Mouse (Mus musculus): Measurements from ENCODE around the gene Gm3233. TPM values are rescaled to one million over a fixed set of nuclear protein-coding genes. Genes with fewer than 3 reads are reported as not detected.

Gm3233 gene
- not detected in 2 replicates for polyA plus RNA-seq (2012; rRNA removed)

GRCm38 (mm10) chr10:77759582-77759981 is at the start of gene Gm3233:
Gene Gm3233, minus strand, starts transcription at chr10:77759682.

GRCm38 (mm10) chr10:77798921-77799508 is 39.5 kb upstream of the Gm3233 start, which contains the start of gene Gm19668:
Gene Gm19668, minus strand, starts transcription at chr10:77799133.

GRCm38 (mm10) chr10:77794976-77795375 is 35.5 kb upstream of the Gm3233 start, which contains the start of gene Gm9639:
Gene Gm9639, minus strand, starts transcription at chr10:77795076.

GRCm38 (mm10) chr10:77787876-77788275 is 28.4 kb upstream of the Gm3233 start, which contains the start of gene Gm7137:
Gene Gm7137, minus strand, starts transcription at chr10:77788200.

GRCm38 (mm10) chr10:77782442-77782841 is 23.0 kb upstream of the Gm3233 start, which contains the start of gene Gm3250:
Gene Gm3250, minus strand, starts transcription at chr10:77782542.

GRCm38 (mm10) chr10:77776844-77777243 is 17.4 kb upstream of the Gm3233 start, which contains the start of gene Gm7138:
Gene Gm7138, minus strand, starts transcription at chr10:77776944.

GRCm38 (mm10) chr10:77771225-77771624 is 11.7 kb upstream of the Gm3233 start, which contains the start of gene Gm3238:
Gene Gm3238, minus strand, starts transcription at chr10:77771325.

GRCm38 (mm10) chr10:77751254-77751653 is 8.2 kb downstream of the Gm3233 start, which contains the start of gene Gm9736:
Gene Gm9736, minus strand, starts transcription at chr10:77751354.

GRCm38 (mm10) chr10:77741924-77742688 is 17.4 kb downstream of the Gm3233 start, which contains the start of gene Gm18596:
Gene Gm18596, minus strand, starts transcription at chr10:77742638.

GRCm38 (mm10) chr10:77726186-77726585 is 33.3 kb downstream of the Gm3233 start, which contains the start of gene Gm10100:
Gene Gm10100, plus strand, starts transcription at chr10:77726486.

GRCm38 (mm10) chr10:77720299-77720698 is 39.2 kb downstream of the Gm3233 start, which contains the start of gene Krtap12-1:
Gene Krtap12-1, plus strand, starts transcription at chr10:77720599.

GRCm38 (mm10) chr10:77715507-77715906 is 44.0 kb downstream of the Gm3233 start, which contains the start of gene Gm10142:
Gene Gm10142, plus strand, starts transcription at chr10:77715807.

GRCm38 (mm10) chr10:77711157-77711556 is 48.3 kb downstream of the Gm3233 start, which contains the start of gene Gm10024:
Gene Gm10024, plus strand, starts transcription at chr10:77711457.

Other genes with a start within 250 kb of the Gm3233 start
- gene Fam207a, start 243.9 kb downstream of the Gm3233 start, polyA plus RNA-seq (2012; rRNA removed), result 36.0 and 38.3 TPM in 2 replicates
- gene Itgb2, start 229.4 kb downstream of the Gm3233 start, polyA plus RNA-seq (2012; rRNA removed), result 0.95 and 0.98 TPM in 2 replicates
- 75.2 and 76.7 TPM in 2 replicates for gene Pttg1ip, start 178.0 kb downstream of the Gm3233 start, polyA plus RNA-seq (2012; rRNA removed)
- gene Sumo3, start 153.6 kb downstream of the Gm3233 start, polyA plus RNA-seq (2012; rRNA removed), result 432 and 449 TPM in 2 replicates
- 42.7 TPM in 1 of 2 replicates, not detected in the other for gene Gm49325, start 153.5 kb downstream of the Gm3233 start, polyA plus RNA-seq (2012; rRNA removed)
- 46.0 and 46.8 TPM in 2 replicates for gene Ube2g2, start 137.4 kb downstream of the Gm3233 start, polyA plus RNA-seq (2012; rRNA removed)
- gene Tspear, start 73.1 kb downstream of the Gm3233 start, polyA plus RNA-seq (2012; rRNA removed), result 0.92 and 1.3 TPM in 2 replicates
- gene Gm19402, start 68.9 kb downstream of the Gm3233 start, polyA plus RNA-seq (2012; rRNA removed), result not detected in 2 replicates
- gene Gm9508, start 62.4 kb downstream of the Gm3233 start, polyA plus RNA-seq (2012; rRNA removed), result not detected in 2 replicates
- gene Gm10272, start 53.1 kb downstream of the Gm3233 start, polyA plus RNA-seq (2012; rRNA removed), result not detected in 2 replicates
- gene Gm10024, start 48.2 kb downstream of the Gm3233 start, polyA plus RNA-seq (2012; rRNA removed), result not detected in 2 replicates
- gene Gm10142, start 43.9 kb downstream of the Gm3233 start, polyA plus RNA-seq (2012; rRNA removed), result not detected in 2 replicates
- gene Krtap12-1, start 39.1 kb downstream of the Gm3233 start, polyA plus RNA-seq (2012; rRNA removed), result not detected in 2 replicates
- gene Gm10100, start 33.2 kb downstream of the Gm3233 start, polyA plus RNA-seq (2012; rRNA removed), result not detected in 2 replicates
- gene Gm18596, start 17.0 kb downstream of the Gm3233 start, polyA plus RNA-seq (2012; rRNA removed), result not detected in 2 replicates
- gene Gm9736, start 8.3 kb downstream of the Gm3233 start, polyA plus RNA-seq (2012; rRNA removed), result not detected in 2 replicates
- gene Gm3238, start 11.6 kb upstream of the Gm3233 start, polyA plus RNA-seq (2012; rRNA removed), result not detected in 2 replicates
- gene Gm7138, start 17.3 kb upstream of the Gm3233 start, polyA plus RNA-seq (2012; rRNA removed), result not detected in 2 replicates
- gene Gm3250, start 22.9 kb upstream of the Gm3233 start, polyA plus RNA-seq (2012; rRNA removed), result not detected in 2 replicates
- not detected in 2 replicates for gene Gm7137, start 28.5 kb upstream of the Gm3233 start, polyA plus RNA-seq (2012; rRNA removed)
- gene Gm9639, start 35.4 kb upstream of the Gm3233 start, polyA plus RNA-seq (2012; rRNA removed), result not detected in 2 replicates
- gene Gm19668, start 39.5 kb upstream of the Gm3233 start, polyA plus RNA-seq (2012; rRNA removed), result not detected in 2 replicates
- 0.09 TPM in 1 of 2 replicates, not detected in the other for gene Gm9507, start 52.2 kb upstream of the Gm3233 start, polyA plus RNA-seq (2012; rRNA removed)
- not detected in 2 replicates for gene Gm2696, start 55.0 kb upstream of the Gm3233 start, polyA plus RNA-seq (2012; rRNA removed)
- gene Krtap10-4, start 67.4 kb upstream of the Gm3233 start, polyA plus RNA-seq (2012; rRNA removed), result not detected in 2 replicates
- not detected in 2 replicates for gene Krtap10-10, start 76.3 kb upstream of the Gm3233 start, polyA plus RNA-seq (2012; rRNA removed)
- gene Gm36176, start 87.1 kb upstream of the Gm3233 start, polyA plus RNA-seq (2012; rRNA removed), result not detected in 2 replicates
- not detected in 2 replicates for gene Gm10318, start 93.2 kb upstream of the Gm3233 start, polyA plus RNA-seq (2012; rRNA removed)
- gene Gm3285, start 102.3 kb upstream of the Gm3233 start, polyA plus RNA-seq (2012; rRNA removed), result not detected in 2 replicates
- gene Lrrc3, start 142.9 kb upstream of the Gm3233 start, polyA plus RNA-seq (2012; rRNA removed), result 19.3 and 20.3 TPM in 2 replicates
- 12.8 and 13.4 TPM in 2 replicates for gene Trpm2, start 210.9 kb upstream of the Gm3233 start, polyA plus RNA-seq (2012; rRNA removed)
- 66.5 and 68.2 TPM in 2 replicates for gene 1810043G02Rik, start 218.8 kb upstream of the Gm3233 start, polyA plus RNA-seq (2012; rRNA removed)